Mouse (Mus musculus) midbrain, embryonic 14.5 days (tissue): ENCODE data around the gene Pth2. TPM values are rescaled to one million over a fixed set of nuclear protein-coding genes. Genes with fewer than 3 reads are reported as not detected.

Experiments
- ATAC-seq: fragments of 200-750 bp; cut with Nextera tagmentation; 2 replicates; pipeline ENCODE4 v1.8.0; 2017; ENCODE audit warnings: moderate number of reproducible peaks, moderate library complexity; ENCODE audit not compliant: low FRiP score, low TSS enrichment
- DNase-seq: peaks from one replicate; pipeline ENCODE4 v3.0.0-alpha.2; 2015
- H3K27ac ChIP-seq: fragments of 300-500 bp; sonication (generic); replicated peaks from 2 replicates; pipeline ENCODE4 v1.5.1; 2014; ENCODE audit warnings: mild to moderate bottlenecking, low read depth, low read length, moderate library complexity
- H3K27me3 ChIP-seq: fragments of 300-500 bp; sonication (generic); 2 replicates; pipeline ENCODE4 v1.6.1; 2014; ENCODE audit warnings: low read length, control low read depth, mixed read lengths; ENCODE audit not compliant: control insufficient read depth, insufficient read depth
- H3K36me3 ChIP-seq: fragments of 300-500 bp; sonication (generic); 2 replicates; pipeline ENCODE4 v1.6.1; 2014; ENCODE audit warnings: low read length, control low read depth; ENCODE audit not compliant: control insufficient read depth, insufficient read depth
- H3K4me1 ChIP-seq: fragments of 300-500 bp; sonication (generic); 2 replicates; pipeline ENCODE4 v1.6.1; 2014; ENCODE audit warnings: mild to moderate bottlenecking, antibody characterized with exemption, low read length, control low read depth; ENCODE audit not compliant: control insufficient read depth, insufficient read depth
- H3K4me2 ChIP-seq: fragments of 300-500 bp; sonication (generic); 2 replicates; pipeline ENCODE4 v1.6.1; 2014; ENCODE audit warnings: mild to moderate bottlenecking, low read length, moderate library complexity
- H3K4me3 ChIP-seq: fragments of 300-500 bp; sonication (generic); replicated peaks from 2 replicates; pipeline ENCODE4 v1.5.1; 2014; ENCODE audit warnings: low read depth, low read length
- H3K9ac ChIP-seq: fragments of 300-500 bp; sonication (generic); replicated peaks from 2 replicates; pipeline ENCODE4 v1.6.1; 2014; ENCODE audit warnings: mild to moderate bottlenecking, low read length, moderate library complexity
- H3K9me3 ChIP-seq: fragments of 300-500 bp; sonication (generic); 2 replicates; pipeline ENCODE4 v1.6.1; 2016; ENCODE audit warnings: low read length, control low read depth, mixed read lengths; ENCODE audit not compliant: control insufficient read depth
- WGBS: fragments of 180-500 bp; shearing (Covaris S2); extraction: QIAGEN DNeasy Blood & Tissue Kit; methylation state at CpG from one replicate; pipeline ENCODE4 v1.1.7; 2014; 5-methylcytosine and 5-hydroxymethylcytosine counted together
- polyA plus RNA-seq: library from polyadenylated mRNA; unstranded; fragments of >200 nt; fragmentation: Nextera tagmentation; extraction: Ambion mirVana; gene quantifications from 2 replicates; pipeline ENCODE4 v1.2.1, GENCODE M21; 2014

Gene Pth2
- polyA plus RNA-seq, 1 experiment from 2014 or later = 0.68 TPM

GRCm38 (mm10) chr7:45182199-45182601 lies 1.4 kb downstream of the Pth2 start:
- H3K27me3 ChIP-seq = peaks cover 74% of the 10 kb centered on the region
- H3K4me1 ChIP-seq = 0 out of 2 replicates have a peak, but pooled peaks cover 5% of the 10 kb centered on the region
- no peaks in the 10 kb centered on the region for H3K36me3 ChIP-seq
- H3K27ac ChIP-seq = no peak overlapping the region
- H3K4me2 ChIP-seq = peak overlapping the region; percentile 50
- no peak overlapping the region for H3K9ac ChIP-seq
- DNase-seq (peak; percentile 86), ATAC-seq (peak; percentile 44; the same call in 1 of the 2 replicates)
- WGBS = under 1% methylated on average over 34 of the region's 34 CpGs
- peak overlapping the region; percentile 25 for H3K4me3 ChIP-seq
- H3K9me3 ChIP-seq = no peaks in the 10 kb centered on the region

DNA sequence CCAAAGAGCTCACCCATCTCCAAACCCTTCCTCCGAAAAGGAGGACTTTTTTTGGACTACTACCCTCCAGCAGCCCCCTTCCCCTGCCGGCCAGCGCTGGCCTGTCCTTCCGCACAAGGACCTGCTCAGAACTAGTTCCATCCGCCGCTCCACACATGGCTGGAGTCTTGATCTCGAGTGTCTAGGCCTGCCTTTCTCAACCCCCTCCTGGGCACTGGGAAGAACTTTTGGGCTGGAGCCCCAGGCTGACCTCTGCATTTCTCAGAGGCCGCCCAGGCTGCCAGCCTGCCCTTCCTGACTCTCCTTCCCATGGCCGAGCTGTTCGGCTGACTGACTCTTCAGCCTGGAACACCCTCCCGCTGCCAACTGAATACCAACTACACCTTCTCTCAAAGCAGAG lies 1.8 kb downstream of the Pth2 start:
- no peaks in the 10 kb centered on the region for H3K9me3 ChIP-seq
- no peak for ATAC-seq
- no peak for DNase-seq
- H3K4me2 ChIP-seq = peak overlapping the region; percentile 50
- no peak overlapping the region for H3K27ac ChIP-seq
- H3K9ac ChIP-seq = no peak overlapping the region
- H3K4me1 ChIP-seq = 0 out of 2 replicates have a peak, but pooled peaks cover 5% of the 10 kb centered on the region
- whole genome bisulfite sequencing = 11% methylated on average over 11 of the region's 11 CpGs
- peak overlapping the region; percentile 25 for H3K4me3 ChIP-seq
- peaks cover 70% of the 10 kb centered on the region for H3K27me3 ChIP-seq
- no peaks in the 10 kb centered on the region for H3K36me3 ChIP-seq

DNA sequence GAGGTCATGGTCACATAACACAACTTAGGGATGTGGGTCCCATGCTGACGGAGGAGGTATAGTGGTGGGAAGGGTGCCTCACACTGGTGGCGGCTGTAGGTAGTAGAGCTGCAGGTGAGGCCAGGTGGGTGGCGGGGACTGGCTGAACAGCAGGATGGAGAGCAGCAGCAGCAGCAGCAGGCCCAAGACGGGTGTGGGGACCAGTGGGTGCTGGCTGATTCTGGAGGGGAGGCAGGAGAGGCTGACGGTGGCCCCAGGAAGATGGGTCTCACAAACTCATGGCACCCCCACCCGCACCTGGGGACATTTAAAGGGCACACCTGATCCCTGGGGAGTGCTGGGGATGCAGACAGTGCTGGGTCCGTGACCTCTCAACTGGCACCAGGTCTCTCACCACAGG lies 2.9 kb downstream of the Pth2 start:
- Histone ChIP-seq H3K27ac (no peak overlapping the region), H3K4me2 (no peak overlapping the region), H3K9ac (no peak overlapping the region), H3K4me1 (0 out of 2 replicates have a peak, but pooled peaks cover 5% of the 10 kb centered on the region), H3K36me3 (no peaks in the 10 kb centered on the region), H3K4me3 (no peak overlapping the region), H3K9me3 (no peaks in the 10 kb centered on the region), H3K27me3 (peaks cover 59% of the 10 kb centered on the region)
- DNase-seq (no peak), ATAC-seq (no peak)
- WGBS = 64% methylated on average over 7 of the region's 7 CpGs

- no peak overlapping the region for H3K27ac ChIP-seq
- no peak overlapping the region for H3K4me3 ChIP-seq
- DNase-seq (no peak), ATAC-seq (no peak)
- H3K9me3 ChIP-seq = no peaks in the 10 kb centered on the region
- peaks cover 38% of the 10 kb centered on the region for H3K27me3 ChIP-seq
- no peak overlapping the region for H3K9ac ChIP-seq
- 64% methylated on average over 7 of the region's 7 CpGs for WGBS
- H3K36me3 ChIP-seq = no peaks in the 10 kb centered on the region
- H3K4me2 ChIP-seq = no peak overlapping the region
- H3K4me1 ChIP-seq = 0 out of 2 replicates have a peak, but pooled peaks cover 5% of the 10 kb centered on the region
Measured at GRCm38 (mm10) chr7:45185921-45186320, 5.1 kb downstream of the Pth2 start.

DNA sequence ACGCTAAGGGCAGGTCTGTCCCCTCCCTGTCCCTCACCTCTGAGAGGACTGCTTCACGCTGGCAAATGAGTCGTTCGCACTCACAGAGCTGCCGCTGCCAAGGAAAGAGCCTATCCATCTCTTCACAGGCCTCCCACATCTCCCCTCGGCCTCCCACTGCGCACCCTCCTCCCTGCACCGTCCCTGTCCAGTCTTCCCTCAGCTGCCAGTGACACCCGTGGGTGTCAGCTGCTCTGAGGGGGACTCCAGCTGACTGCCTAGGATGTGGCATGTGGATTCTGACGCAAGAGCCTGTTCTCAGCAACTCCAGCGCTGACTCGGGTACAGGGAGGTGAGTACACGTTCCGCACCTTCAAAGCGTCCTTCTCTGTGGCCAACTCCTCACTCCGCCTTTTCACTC lies 8.8 kb downstream of the Pth2 start:
- H3K4me1 ChIP-seq = no peaks in the 10 kb centered on the region

GRCm38 (mm10) chr7:45190186-45190585 lies 9.4 kb downstream of the Pth2 start:
- no peak for DNase-seq
- Histone ChIP-seq H3K4me1 (no peaks in the 10 kb centered on the region), H3K9ac (no peak overlapping the region), H3K27me3 (no peaks in the 10 kb centered on the region), H3K36me3 (no peaks in the 10 kb centered on the region), H3K27ac (no peak overlapping the region), H3K4me2 (no peak overlapping the region), H3K9me3 (no peaks in the 10 kb centered on the region), H3K4me3 (no peak overlapping the region)
- ATAC-seq = no peak
- 93% methylated on average over 6 of the region's 6 CpGs for WGBS

More for the DNA sequence above, 8.8 kb downstream of the Pth2 start:
- H3K9me3 ChIP-seq = no peaks in the 10 kb centered on the region
- ATAC-seq (no peak), DNase-seq (no peak)
- 0 out of 2 replicates have a peak overlapping the region, but pooled peaks have one; percentile 6 for H3K9ac ChIP-seq
- H3K27ac ChIP-seq = no peak overlapping the region
- no peak overlapping the region for H3K4me2 ChIP-seq
- peaks cover 1% of the 10 kb centered on the region; the same call in 1 of the 2 replicates for H3K27me3 ChIP-seq
- H3K36me3 ChIP-seq = no peaks in the 10 kb centered on the region
- no peak overlapping the region for H3K4me3 ChIP-seq
- 64% methylated on average over 16 of the region's 16 CpGs for WGBS

DNA sequence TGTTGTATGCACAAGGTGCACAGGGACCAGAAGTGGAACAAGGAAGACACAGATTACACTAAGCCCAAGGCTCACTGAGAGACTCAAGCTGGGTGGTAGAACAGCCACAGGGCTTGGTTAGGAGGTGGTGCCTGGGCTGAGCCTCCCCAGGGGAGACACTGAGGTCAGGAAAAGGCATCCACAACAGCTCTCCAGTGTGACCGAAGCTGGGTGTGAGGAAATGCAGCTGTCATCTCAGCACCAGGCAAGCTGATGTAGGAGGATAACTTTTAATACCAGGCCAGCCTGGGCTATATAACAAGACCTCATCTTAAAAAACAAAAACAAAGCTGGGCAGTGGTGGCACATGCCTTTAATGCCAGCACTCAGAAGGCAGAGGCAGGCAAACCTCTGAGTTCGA lies 10.4 kb downstream of the Pth2 start:
- Histone ChIP-seq H3K9ac (no peak overlapping the region), H3K9me3 (no peaks in the 10 kb centered on the region), H3K4me3 (no peak overlapping the region), H3K27ac (no peak overlapping the region), H3K36me3 (no peaks in the 10 kb centered on the region), H3K4me1 (no peaks in the 10 kb centered on the region), H3K27me3 (no peaks in the 10 kb centered on the region), H3K4me2 (no peak overlapping the region)
- no peak for DNase-seq
- no peak for ATAC-seq
- 86% methylated on average over 2 of the region's 2 CpGs for WGBS

DNA sequence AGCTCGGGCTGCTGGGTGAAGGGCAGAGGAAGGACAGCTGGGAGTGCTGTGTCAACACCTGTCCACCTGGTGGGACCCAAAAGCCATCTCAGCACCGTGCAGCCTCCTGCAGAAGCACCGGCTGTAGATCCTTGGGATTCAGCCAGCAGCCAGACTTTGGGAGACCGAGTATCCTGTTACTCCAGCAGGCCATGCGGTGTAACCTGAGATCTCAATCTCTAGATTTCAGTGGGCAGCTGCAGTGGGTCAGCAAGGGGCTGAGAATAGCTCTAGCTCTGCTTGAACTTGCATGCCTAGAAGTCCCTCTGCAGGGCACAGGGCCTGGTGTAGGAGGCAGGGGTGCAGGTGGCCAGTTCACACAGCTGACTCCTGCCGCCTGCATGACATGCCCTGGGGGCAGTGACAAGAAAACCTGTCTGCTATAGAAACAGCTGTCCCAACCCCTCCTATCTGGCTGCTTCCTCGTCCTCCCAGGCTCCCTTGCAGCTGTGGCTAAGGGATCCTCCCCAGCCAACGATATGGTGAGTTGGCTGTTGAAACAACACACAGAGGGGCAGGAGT lies 11.1 kb downstream of the Pth2 start:
- ATAC-seq (no peak), DNase-seq (no peak)
- no peak overlapping the region for H3K27ac ChIP-seq
- 26% methylated on average over 8 of the region's 8 CpGs for WGBS
- no peaks in the 10 kb centered on the region for H3K27me3 ChIP-seq
- no peaks in the 10 kb centered on the region for H3K9me3 ChIP-seq
- no peak overlapping the region for H3K9ac ChIP-seq
- H3K36me3 ChIP-seq = no peaks in the 10 kb centered on the region
- no peaks in the 10 kb centered on the region for H3K4me1 ChIP-seq
- H3K4me2 ChIP-seq = no peak overlapping the region
- no peak overlapping the region for H3K4me3 ChIP-seq

- WGBS = 83% methylated on average over 7 of the region's 7 CpGs
- no peak overlapping the region for H3K9ac ChIP-seq
- no peak for ATAC-seq
Measured at GRCm38 (mm10) chr7:45192585-45193310, 12.0 kb downstream of the Pth2 start.

More at GRCm38 (mm10) chr7:45192585-45193310, 12.0 kb downstream of the Pth2 start:
- Histone ChIP-seq H3K27me3 (no peaks in the 10 kb centered on the region), H3K4me3 (no peak overlapping the region), H3K36me3 (no peaks in the 10 kb centered on the region), H3K4me1 (no peaks in the 10 kb centered on the region), H3K27ac (no peak overlapping the region), H3K9me3 (no peaks in the 10 kb centered on the region), H3K4me2 (no peak overlapping the region)
- no peak for DNase-seq
